Mouse (Mus musculus): ENCODE results near the gene Atrnl1. TPM values are rescaled to one million over a fixed set of nuclear protein-coding genes. Genes with fewer than 3 reads are reported as not detected.
A peak's percentile ranks its signal among the peaks of the same experiment; 100 is the strongest.

Atrnl1 gene
- polyA plus RNA-seq, 1 experiment from 2014 or later, result 8.9 TPM

DNA sequence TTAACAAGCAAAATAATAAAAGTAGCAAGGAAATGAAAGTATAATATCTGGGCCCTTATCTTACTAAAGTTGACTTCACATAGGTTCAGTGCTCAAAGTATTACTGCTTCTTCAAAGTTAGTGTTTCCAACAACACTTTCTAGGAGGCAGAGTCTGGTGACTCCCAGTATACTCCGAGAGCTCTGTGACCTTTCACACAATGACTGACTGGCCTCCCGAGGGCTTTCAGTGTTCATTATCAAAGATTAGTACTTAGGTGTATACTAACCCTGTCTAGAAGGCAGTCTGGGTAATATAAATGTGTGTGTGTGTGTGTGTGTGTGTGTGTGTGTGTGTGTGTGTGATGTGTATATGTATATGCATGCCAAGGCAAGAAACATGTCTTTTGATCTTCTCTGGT, 332.5 kb downstream of the Atrnl1 start:
- no peaks in the 10 kb centered on the region for H3K27me3 ChIP-seq
- no peak overlapping the region for H3K27ac ChIP-seq (replicated peaks)
- ATAC-seq (replicated peaks), result no peak
- H3K9ac ChIP-seq (replicated peaks), result no peak overlapping the region
- no peaks in the 10 kb centered on the region for H3K9me3 ChIP-seq
- whole genome bisulfite sequencing, result 47% methylated on average over 2 of the region's 2 CpGs
- no peak overlapping the region for H3K4me2 ChIP-seq (replicated peaks)
- H3K4me1 ChIP-seq, result peaks cover 9% of the 10 kb centered on the region
- no peak overlapping the region for H3K4me3 ChIP-seq
- H3K36me3 ChIP-seq, result no peaks in the 10 kb centered on the region

DNA sequence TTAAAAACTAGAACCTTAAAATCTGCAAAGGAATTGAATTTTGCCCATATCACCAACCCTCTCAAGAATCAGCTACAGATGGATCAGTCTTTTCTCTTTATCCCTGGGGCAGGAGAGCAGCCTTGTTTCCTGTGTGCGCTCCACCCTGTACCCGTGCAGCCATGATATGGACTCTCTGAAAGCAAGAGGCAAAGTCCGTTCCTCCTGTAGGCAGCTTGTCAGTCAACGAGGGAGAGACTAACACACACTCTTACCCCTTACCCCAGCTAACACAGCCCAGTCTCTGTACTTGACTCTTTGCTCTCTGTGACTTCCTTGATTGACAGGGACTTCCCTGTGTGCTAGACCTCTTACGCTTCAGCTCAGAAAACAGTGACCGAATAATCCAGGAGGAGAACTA, 333.8 kb downstream of the Atrnl1 start:
- Histone ChIP-seq H3K27ac (replicated peaks) (no peak overlapping the region), H3K9ac (replicated peaks) (no peak overlapping the region), H3K4me1 (peaks cover 12% of the 10 kb centered on the region), H3K27me3 (no peaks in the 10 kb centered on the region), H3K9me3 (no peaks in the 10 kb centered on the region), H3K4me2 (replicated peaks) (no peak overlapping the region), H3K36me3 (no peaks in the 10 kb centered on the region), H3K4me3 (no peak overlapping the region)
- no peak for ATAC-seq (replicated peaks)
- 88% methylated on average over 6 of the region's 6 CpGs for WGBS

DNA sequence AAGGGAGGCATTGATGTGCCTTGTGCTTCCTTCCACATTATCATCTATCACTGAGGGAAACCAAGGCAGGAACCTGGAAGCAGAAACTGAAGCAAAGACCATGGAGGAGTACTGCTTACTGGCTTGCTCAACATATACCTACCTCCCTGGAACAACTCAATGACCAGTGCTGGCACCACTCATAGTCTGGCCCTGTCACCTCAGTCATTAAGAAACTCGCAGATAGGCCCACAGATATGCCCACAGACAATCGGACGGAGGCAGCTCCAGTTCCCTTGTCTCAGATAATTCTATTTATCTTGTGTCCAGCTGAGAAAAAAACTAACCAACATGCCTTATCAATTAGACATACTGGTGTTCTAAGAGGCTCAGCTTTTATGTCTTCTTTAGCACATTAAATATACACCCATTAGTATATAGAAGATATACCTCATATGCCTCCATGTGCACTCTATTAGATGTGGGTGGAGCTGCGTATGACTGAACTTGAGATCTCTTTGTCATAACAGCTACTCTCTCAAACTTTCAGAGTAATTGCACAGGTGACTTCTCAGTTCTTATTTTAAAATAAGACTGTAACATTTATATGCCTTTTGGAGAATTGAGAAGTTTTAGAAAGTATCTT, 334.9 kb downstream of the Atrnl1 start:
- Histone ChIP-seq H3K4me1 (peaks cover 13% of the 10 kb centered on the region), H3K27ac (replicated peaks) (no peak overlapping the region), H3K9ac (replicated peaks) (no peak overlapping the region), H3K9me3 (no peaks in the 10 kb centered on the region), H3K4me3 (no peak overlapping the region), H3K27me3 (no peaks in the 10 kb centered on the region), H3K4me2 (replicated peaks) (no peak overlapping the region), H3K36me3 (no peaks in the 10 kb centered on the region)
- WGBS, result 96% methylated on average over 4 of the region's 4 CpGs
- no peak for ATAC-seq (replicated peaks)

DNA sequence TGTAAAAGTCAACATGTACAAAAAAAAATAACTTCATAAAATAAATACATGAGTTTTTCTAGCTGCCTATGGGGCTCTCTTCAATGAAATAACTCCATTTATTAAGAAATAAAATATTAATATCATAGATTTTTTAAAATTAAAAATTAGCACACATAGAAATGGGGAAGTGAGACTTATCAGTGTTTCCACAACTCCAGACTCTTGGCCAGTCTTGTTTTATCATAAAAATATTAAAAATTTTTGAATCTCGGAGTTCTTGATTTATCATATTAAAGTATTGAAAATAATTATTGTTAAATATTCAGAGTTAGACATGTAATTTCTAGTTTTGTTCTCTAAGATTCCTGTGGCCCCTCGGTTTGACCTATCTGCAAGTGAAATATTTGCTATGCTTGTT, 337.7 kb downstream of the Atrnl1 start:
- no peak overlapping the region for H3K4me2 ChIP-seq (replicated peaks)

DNA sequence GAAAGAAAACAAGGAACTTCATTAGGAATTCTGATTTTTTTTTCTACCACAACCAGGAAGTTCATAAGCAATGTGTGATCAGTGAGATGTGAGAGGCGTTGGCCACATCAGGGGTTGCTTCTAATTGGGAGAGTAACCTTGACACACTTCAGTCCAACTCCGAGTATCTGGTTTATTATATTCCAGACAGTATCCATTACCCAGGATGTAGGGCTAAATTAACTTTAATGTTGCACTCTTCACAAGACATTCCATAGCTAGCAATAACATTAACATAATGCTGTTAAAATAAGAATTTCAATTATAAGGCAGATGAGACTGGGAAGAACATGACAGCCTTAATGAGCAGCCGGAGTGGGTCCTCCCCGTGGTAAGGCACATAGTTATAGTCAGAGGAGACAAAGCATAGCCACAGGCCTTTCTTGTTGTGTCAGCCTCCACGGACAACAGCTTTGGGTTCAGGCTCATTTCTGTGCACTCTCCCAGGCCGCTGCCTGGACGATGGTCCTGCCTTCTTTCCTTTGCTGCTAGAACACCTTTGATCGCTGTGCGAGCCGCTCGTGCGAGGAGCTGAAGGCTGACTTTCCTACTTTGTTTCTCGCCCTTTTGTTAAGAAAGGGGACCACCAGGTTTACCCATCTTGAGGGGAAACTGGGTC, 338.6 kb downstream of the Atrnl1 start:
- Histone ChIP-seq H3K27ac (replicated peaks) (no peak overlapping the region), H3K36me3 (no peaks in the 10 kb centered on the region), H3K4me1 (0 out of 2 replicates have a peak, but pooled peaks cover 3% of the 10 kb centered on the region), H3K9me3 (no peaks in the 10 kb centered on the region), H3K4me3 (no peak overlapping the region), H3K4me2 (replicated peaks) (no peak overlapping the region), H3K27me3 (no peaks in the 10 kb centered on the region), H3K9ac (replicated peaks) (no peak overlapping the region)
- no peak for ATAC-seq (replicated peaks)
- WGBS, result 26% methylated on average over 13 of the region's 13 CpGs

More for the DNA sequence above, 337.7 kb downstream of the Atrnl1 start:
- H3K9ac ChIP-seq (replicated peaks), result no peak overlapping the region
- no peak overlapping the region for H3K27ac ChIP-seq (replicated peaks)
- H3K9me3 ChIP-seq, result no peaks in the 10 kb centered on the region
- WGBS, result 90% methylated on average over 2 of the region's 2 CpGs
- no peaks in the 10 kb centered on the region for H3K27me3 ChIP-seq
- H3K4me3 ChIP-seq, result no peak overlapping the region
- H3K4me1 ChIP-seq, result 0 out of 2 replicates have a peak, but pooled peaks cover 3% of the 10 kb centered on the region
- no peak for ATAC-seq (replicated peaks)
- no peaks in the 10 kb centered on the region for H3K36me3 ChIP-seq

DNA sequence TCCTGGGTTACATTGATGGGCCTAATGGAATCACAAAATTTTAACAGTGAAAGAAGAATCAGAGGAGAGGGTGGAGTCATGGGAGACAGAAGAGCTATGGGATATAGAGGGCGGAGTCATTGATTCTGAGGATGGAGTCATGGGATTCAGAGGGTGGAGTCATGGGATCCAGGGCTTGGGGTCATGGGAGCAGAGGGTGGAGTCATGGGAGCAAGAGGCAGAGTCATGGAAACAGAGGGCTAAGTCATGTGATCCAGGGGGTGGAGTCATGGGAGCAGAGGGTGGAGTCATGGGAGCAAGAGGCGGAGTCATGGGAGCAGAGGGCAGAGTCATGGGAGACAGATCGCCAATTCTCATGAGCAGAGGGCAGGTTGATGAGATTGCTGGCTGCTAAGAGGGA, 343.3 kb downstream of the Atrnl1 start:
- H3K27me3 ChIP-seq, result no peaks in the 10 kb centered on the region
- H3K4me3 ChIP-seq, result no peak overlapping the region
- 98% methylated on average over 3 of the region's 3 CpGs for WGBS
- H3K4me1 ChIP-seq, result 0 out of 2 replicates have a peak, but pooled peaks cover 3% of the 10 kb centered on the region
- H3K4me2 ChIP-seq (replicated peaks), result no peak overlapping the region
- no peaks in the 10 kb centered on the region for H3K36me3 ChIP-seq
- H3K9ac ChIP-seq (replicated peaks), result no peak overlapping the region
- no peak overlapping the region for H3K27ac ChIP-seq (replicated peaks)
- ATAC-seq (replicated peaks), result no peak
- no peaks in the 10 kb centered on the region for H3K9me3 ChIP-seq

DNA sequence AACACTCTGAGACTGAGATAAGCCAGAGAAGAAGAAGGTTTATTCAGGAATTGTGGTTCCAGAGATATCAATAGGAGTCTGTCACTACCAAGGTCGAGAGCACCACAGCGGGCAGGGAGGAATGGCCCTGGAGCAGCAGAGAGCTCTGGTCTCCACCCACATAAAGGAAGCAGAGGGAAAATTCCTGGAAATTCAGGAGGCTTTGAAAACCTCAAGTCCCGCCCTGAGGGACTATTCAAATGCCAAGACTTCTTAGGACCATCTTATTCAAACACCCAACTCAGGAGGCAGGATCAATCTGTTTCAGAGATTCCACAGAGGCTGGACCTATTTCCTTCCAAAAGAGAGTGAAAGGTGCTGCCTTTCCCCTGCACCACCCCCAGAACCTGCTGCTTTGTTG, 345.6 kb downstream of the Atrnl1 start:
- Histone ChIP-seq H3K27ac (replicated peaks) (no peak overlapping the region), H3K4me1 (no peaks in the 10 kb centered on the region), H3K4me2 (replicated peaks) (no peak overlapping the region), H3K27me3 (no peaks in the 10 kb centered on the region), H3K9ac (replicated peaks) (no peak overlapping the region), H3K36me3 (no peaks in the 10 kb centered on the region), H3K4me3 (no peak overlapping the region), H3K9me3 (no peaks in the 10 kb centered on the region)
- 86% methylated on average over 3 of the region's 3 CpGs for WGBS
- no peak for ATAC-seq (replicated peaks)

DNA sequence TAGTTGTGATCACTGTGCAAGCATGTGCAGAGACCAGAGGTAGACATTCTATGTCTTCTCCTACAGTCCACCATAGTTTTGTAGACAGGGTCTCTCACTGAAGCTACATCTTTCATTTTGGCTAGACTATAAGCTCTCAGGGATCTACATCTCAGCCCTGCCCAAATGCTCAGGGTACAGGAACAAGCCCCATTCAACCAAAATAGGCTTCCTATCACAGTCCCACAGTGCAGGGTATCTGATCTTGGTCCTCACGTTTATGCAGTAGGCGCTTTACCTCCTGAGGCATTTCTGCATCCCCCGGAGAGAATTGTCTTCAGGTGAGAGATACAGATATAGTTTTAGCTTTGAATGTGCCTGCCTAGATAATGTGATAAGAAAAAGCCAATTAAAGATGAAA, 346.5 kb downstream of the Atrnl1 start:
- Histone ChIP-seq H3K27me3 (no peaks in the 10 kb centered on the region), H3K9me3 (no peaks in the 10 kb centered on the region), H3K4me1 (peaks cover 7% of the 10 kb centered on the region; the same call in 1 of the 2 replicates), H3K4me3 (no peak overlapping the region), H3K36me3 (no peaks in the 10 kb centered on the region), H3K4me2 (replicated peaks) (no peak overlapping the region), H3K9ac (replicated peaks) (no peak overlapping the region), H3K27ac (replicated peaks) (no peak overlapping the region)
- 89% methylated on average over 3 of the region's 3 CpGs for WGBS
- no peak for ATAC-seq (replicated peaks)

DNA sequence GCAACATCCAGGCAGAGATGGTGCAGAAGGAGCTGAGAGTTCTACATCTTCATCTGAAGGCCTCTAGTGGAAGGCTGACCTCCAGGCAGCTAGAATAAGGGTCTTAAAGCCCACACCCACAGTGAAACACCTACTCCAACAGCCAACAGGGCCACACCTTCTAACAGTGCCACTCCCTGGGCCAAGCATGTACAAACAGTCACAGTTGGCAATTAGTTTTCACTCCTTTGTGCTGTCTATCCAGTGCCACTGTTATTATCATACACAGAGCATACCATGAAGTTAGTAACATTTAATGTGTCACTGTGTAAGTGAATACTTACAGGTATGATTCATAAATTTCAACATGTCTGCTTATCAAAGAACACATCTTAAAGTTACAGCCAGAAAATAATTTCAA, 347.3 kb downstream of the Atrnl1 start:
- no peak overlapping the region for H3K9ac ChIP-seq (replicated peaks)

DNA sequence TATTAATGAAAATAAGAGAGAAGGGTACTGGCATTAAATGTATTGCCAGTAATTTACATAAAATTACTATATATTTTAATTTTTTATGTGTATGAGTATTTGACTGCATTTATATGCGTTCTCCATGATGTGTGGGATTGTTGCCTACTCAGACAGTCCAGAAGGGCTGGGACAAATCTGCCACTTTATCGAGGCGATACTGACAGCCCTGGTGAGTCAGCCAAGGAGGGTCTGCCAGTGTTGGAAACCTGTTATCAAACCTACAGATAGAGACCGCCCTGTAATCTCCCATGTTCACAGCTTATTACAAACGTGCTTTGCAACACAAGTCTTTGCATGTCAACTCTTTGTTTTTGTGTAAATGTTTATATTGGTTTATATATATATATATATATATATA, 347.9 kb downstream of the Atrnl1 start:
- no peaks in the 10 kb centered on the region for H3K36me3 ChIP-seq
- H3K27me3 ChIP-seq, result no peaks in the 10 kb centered on the region
- no peak for ATAC-seq (replicated peaks)
- no peak overlapping the region for H3K27ac ChIP-seq (replicated peaks)
- no peak overlapping the region for H3K4me3 ChIP-seq
- 79% methylated on average over 5 of the region's 5 CpGs for WGBS
- H3K9ac ChIP-seq (replicated peaks), result no peak overlapping the region
- no peak overlapping the region for H3K4me2 ChIP-seq (replicated peaks)
- peaks cover 9% of the 10 kb centered on the region; the same call in 1 of the 2 replicates for H3K4me1 ChIP-seq
- H3K9me3 ChIP-seq, result no peaks in the 10 kb centered on the region

More for the DNA sequence above, 347.3 kb downstream of the Atrnl1 start:
- Histone ChIP-seq H3K27ac (replicated peaks) (no peak overlapping the region), H3K36me3 (no peaks in the 10 kb centered on the region), H3K27me3 (no peaks in the 10 kb centered on the region), H3K4me2 (replicated peaks) (no peak overlapping the region), H3K4me3 (no peak overlapping the region), H3K4me1 (peaks cover 9% of the 10 kb centered on the region; the same call in 1 of the 2 replicates), H3K9me3 (no peaks in the 10 kb centered on the region)
- no peak for ATAC-seq (replicated peaks)

DNA sequence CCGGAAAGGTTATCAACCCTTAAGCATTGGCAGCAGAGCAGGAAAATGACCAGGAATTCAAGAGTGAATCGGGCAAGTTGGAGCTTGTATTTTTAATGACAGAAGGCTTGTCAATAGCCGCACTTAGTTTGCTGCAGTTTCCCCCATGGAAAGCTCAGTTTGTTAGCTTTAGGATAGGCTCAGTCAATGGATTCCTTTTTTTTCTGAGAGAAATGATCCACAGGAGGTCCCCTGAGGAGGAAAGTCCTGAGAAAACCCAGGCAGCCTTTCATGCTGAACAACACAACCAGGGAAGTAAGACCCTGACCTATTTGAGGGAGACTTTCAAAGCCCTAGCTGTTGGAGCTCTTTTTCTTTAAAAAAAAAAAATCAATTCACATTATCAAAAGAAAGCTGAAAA, 350.5 kb downstream of the Atrnl1 start:
- no peaks in the 10 kb centered on the region for H3K9me3 ChIP-seq
- H3K36me3 ChIP-seq, result no peaks in the 10 kb centered on the region
- H3K9ac ChIP-seq (replicated peaks), result no peak overlapping the region
- peaks cover 9% of the 10 kb centered on the region; the same call in 1 of the 2 replicates for H3K4me1 ChIP-seq
- no peak overlapping the region for H3K4me3 ChIP-seq
- no peaks in the 10 kb centered on the region for H3K27me3 ChIP-seq
- no peak overlapping the region for H3K27ac ChIP-seq (replicated peaks)
- no peak overlapping the region for H3K4me2 ChIP-seq (replicated peaks)
- WGBS, result 14% methylated on average over 3 of the region's 3 CpGs
- no peak for ATAC-seq (replicated peaks)

DNA sequence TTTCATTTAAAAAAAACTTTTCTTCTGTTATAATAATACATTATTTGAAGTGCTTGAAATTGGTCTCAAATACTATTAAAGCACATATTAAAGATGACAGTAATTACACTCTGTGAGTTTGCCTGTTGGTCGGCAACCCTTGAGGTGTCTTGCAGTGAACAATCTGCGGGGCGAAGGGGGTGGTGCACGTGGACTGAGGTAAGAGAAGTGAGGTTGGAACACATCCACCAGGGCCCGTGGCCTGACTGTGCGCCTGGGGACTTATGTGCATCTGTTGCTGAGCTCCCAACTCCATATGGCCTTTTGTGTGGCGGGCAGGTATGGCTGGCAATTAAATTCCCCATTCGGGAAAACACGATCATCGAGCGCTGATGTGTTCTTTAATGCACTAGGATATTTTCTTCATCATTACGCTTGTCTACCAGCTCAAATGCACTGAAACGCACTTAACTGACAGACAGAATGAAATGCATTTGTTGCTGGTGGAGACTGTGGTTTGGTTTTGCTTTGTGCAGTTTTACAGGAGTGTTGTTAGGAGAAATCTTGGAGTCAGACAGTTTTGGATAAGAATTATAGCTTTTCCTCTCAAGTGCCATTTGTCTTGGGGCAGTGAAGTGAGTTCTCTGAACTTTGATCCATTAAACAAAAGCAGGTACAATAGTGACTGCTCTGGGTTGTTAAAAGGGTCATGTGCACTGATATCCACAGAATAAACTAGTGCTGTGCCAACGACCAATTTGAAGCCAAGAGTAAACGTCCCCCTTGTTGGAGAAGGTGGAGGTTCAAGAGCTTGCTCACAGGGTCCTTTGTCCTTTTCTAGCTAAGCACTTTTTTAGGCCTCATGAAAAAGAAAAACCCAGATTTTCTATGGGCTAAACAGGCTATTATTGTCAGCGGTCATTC, 351.2 kb downstream of the Atrnl1 start:
- no peak overlapping the region for H3K4me2 ChIP-seq (replicated peaks)
- no peak overlapping the region for H3K9ac ChIP-seq (replicated peaks)
- H3K27me3 ChIP-seq, result no peaks in the 10 kb centered on the region
- no peaks in the 10 kb centered on the region for H3K36me3 ChIP-seq
- no peaks in the 10 kb centered on the region for H3K9me3 ChIP-seq
- 19% methylated on average over 16 of the region's 16 CpGs for WGBS
- H3K4me1 ChIP-seq, result peaks cover 9% of the 10 kb centered on the region; the same call in 1 of the 2 replicates
- H3K4me3 ChIP-seq, result no peak overlapping the region
- H3K27ac ChIP-seq (replicated peaks), result peak overlapping the region; percentile 29; the same call in 1 of the 2 replicates
- 0 out of 2 replicates have a peak, but pooled peaks have one; percentile 26 for ATAC-seq (replicated peaks)

Data from forebrain, embryonic 15.5 days (tissue).